Mouse (Mus musculus) left cerebral cortex, postnatal 36 days (tissue): ENCODE results near the gene Itpk1. TPM values are rescaled to one million over a fixed set of nuclear protein-coding genes. Genes with fewer than 3 reads are reported as not detected.

Experiments used
- DNase-seq, 2 experiments: peaks; one replicate each; pipeline ENCODE4 v3.0.0; 2021 to 2022; ENCODE audit warnings: low spot score in 2 of 2, mixed read lengths in 1 of 2
- intact Hi-C: fragments of 180-260 bp; cut with DNase I; formaldehyde crosslinking; loops from one replicate; pipeline ENCODE4 v1.15.1; 2025
- total RNA-seq, 2 experiments: library from RNA; stranded (reverse); gene quantifications; 2 replicates each; pipeline ENCODE4 v1.2.3; 2021

The Itpk1 gene
- total RNA-seq, 2 experiments from 2014 or later: 57.6 to 66.4 TPM

DNA sequence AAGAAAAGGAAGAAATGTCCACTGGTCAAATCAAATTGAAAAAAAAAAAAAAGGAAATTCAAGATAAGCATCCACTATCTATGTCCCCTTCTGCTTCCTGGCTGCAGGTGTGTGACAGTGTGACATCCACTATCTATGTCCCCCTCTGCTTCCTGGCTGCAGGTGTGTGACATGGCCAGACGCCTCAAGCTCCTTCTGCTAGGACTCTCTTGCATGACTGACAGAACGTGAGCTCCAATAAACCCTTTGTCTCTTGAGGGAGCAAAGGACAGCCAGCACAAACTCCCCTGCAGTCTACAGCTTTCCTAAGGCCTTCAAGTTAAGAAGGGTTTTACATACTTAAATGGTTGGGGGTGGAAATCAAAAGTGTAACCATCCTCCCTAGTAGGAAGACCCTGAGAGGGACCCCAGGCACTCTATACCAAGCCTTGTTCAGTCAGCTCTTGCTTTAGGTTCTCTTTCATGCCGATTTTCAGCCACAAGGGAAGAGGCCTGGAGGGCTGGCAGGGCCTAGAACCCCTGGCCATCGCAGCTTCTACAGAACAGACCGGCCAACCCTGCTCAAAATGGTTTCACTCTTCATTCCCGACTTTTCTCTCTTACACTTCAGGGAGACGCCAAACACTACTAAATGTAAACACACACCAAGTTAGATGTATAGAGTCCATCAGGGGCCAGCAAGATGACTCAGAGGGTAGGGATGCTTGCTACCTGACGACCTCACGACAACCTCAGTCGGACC is 10.1 kb upstream of the Itpk1 start:
- no peak for DNase-seq
- intact Hi-C loops: no loop called here

GRCm38 (mm10) chr12:102714116-102714515 is 9.4 kb upstream of the Itpk1 start:
- no peak for DNase-seq
- intact Hi-C loops: no loop called here

GRCm38 (mm10) chr12:102713153-102713865 is 8.6 kb upstream of the Itpk1 start:
- no peak for DNase-seq
- intact Hi-C loops: no loop called here

DNA sequence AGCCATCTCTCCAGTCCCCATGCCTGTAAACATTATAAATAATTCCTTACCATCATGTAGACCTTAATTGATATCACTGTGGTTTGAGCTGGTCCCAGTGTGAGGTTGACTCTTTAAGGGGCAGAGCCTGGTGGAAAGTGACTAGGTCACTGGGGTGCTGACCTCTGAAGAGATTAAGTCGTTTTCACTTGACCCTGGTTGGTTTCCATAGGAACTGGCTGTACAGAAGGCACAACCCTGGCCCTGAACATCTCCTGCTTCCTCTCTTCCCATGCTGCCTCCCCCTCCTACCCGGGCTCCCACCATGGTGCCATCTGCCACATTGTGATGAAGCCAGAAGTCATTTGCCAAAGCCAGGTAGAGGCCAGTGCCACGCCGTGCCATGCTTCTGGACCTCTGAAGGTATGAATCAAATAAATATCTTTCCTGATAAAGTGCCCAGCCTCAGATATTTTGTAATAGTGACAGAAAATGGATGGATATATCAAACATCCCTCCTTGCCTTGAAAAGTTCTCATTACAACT is 6.2 kb upstream of the Itpk1 start:
- intact Hi-C loops: no loop called here

DNA sequence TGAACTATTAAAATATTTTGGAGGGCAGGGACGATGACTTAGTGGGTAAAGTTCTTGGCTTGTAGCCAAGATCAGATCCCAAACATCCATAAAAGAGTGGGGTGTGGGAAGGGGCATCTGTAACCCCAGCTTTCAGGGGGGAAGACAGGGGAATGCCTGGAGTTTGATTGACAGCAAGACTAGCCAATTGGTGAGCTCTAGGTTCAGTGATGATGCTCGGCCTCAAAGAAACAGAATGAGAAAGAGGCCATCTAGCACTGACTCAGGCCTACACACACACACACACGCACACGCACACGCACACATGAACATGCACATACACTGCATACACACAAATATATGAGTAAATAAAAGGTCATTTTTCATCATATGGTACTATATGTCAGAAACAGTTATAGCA is 5.2 kb upstream of the Itpk1 start:
- intact Hi-C loops: no loop called here
- no peak for DNase-seq

More for the DNA sequence above, 6.2 kb upstream of the Itpk1 start:
- DNase-seq: no peak

DNA sequence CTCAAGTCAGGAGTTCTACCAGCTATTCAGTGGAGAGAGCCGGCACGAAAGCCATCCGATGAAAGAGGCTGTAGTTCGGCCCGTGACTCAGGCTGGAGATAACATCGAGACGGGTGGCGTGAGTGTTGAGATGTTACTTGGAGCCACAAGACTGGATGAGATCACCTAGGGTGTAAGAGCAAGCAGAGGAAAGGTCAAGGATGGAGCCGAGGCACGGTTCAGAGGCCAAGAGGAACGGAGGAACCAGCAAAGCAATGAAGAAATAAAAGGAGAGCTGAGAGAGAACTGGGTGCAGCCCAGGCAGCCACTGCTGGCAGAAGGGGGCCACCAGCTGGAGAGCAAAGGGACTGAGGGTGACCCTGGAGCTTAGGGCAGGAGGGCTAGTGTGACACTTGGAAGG is 3.5 kb upstream of the Itpk1 start:
- intact Hi-C loops: no loop called here
- no peak for DNase-seq

GRCm38 (mm10) chr12:102706833-102707463 is 2.2 kb upstream of the Itpk1 start:
- no peak for DNase-seq
- intact Hi-C loops: no loop called here

DNA sequence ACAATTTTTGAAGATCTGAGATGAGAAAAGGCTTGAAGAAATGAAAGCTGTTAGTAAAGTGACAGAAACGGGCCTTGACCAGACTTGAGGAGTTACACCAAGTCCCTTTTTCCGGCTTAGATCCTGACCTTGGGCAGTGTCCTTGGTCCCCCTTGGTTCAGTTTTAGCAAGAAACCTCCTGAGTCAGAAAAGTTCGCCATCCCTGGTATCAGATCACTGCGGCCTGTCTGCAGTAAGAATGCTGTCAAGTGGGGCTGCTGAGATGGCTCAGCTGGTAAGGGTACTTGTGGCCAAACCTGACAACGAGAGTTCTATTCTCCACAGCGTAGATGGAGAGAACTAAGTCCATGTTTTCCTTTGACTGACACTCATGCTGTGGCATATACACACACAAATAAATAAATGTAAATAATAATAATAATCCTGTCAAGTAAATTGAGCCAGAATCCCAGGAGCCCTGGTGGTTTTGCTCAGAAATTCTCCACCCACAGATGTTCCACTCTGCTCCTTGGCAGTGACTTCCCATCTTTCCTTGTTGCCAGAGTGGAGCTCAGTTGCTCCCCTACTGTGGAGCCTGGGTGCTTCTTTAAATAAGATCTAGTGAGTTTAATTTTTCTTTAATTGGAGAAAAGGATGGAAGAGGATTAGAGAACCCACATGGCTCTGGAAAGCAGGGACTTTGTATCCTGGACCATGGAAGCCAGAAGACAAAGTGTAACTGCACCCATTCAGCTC is 1.3 kb upstream of the Itpk1 start:
- intact Hi-C loops: no loop called here

GRCm38 (mm10) chr12:102705216-102705871 is 614 bp upstream of the Itpk1 start:
- DNase-seq: peak; percentile 90 to 91
- intact Hi-C loops: no loop called here

More for the DNA sequence above, 1.3 kb upstream of the Itpk1 start:
- DNase-seq: no peak

DNA sequence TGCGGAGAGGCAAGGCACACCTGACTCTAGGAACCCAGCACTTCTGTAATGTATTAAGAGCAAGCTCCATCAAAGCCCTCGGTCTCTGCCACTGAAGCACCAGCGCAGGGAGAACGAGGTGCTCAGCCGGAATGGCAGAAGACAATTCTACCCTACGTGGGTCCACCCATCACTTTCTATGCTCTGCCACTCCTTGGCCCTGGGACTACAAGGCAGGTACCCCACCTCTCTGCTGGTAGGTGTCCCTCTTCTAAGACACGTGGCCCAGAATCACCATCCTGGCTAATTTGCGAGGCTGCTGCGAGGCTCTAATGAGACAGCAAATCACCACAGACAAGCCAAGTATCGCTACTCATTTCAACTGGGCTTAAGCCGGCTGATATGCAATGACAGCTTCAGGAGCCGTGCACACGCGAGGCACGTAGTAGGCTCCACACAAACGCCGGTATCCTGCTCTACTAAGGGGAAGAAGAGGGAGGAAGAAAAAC is 765 bp downstream of the Itpk1 start:
- DNase-seq: no peak
- intact Hi-C loops: loop anchor here (5.0 kb wide), 1 partner anchor 72 kb away; no protein-coding TSS in a partner anchor

DNA sequence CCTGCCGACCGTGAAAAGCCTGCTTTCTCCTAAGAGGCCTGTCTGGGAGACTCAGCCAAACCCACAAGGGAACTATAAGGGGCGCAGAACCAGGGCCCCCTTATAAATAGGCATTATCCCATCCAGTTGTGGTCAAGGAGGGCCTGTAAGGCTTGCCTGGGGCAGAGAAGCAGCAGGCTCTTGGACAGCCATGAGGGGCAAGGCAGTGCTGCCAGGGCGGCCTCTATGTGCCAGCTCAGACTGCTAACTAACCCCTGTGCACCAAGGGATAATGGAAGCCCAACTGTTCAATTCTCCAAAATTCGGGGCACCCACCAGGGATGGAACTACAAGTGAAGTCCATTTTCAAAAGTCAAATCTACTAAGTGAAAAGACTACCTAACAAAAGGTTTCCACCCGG is 1.3 kb downstream of the Itpk1 start:
- no peak for DNase-seq
- intact Hi-C loops: loop anchor here (5.0 kb wide), 1 partner anchor 71 kb away; no protein-coding TSS in a partner anchor

GRCm38 (mm10) chr12:102703111-102703412 is 1.7 kb downstream of the Itpk1 start:
- DNase-seq: no peak
- intact Hi-C loops: loop anchor here (5.0 kb wide), 1 partner anchor 71 kb away; no protein-coding TSS in a partner anchor

- intact Hi-C loops: loop anchor here (5.0 kb wide), 1 partner anchor 70 kb away; no protein-coding TSS in a partner anchor
- DNase-seq: peak; percentile 53 to 68
Measured at GRCm38 (mm10) chr12:102702356-102703110, 2.2 kb downstream of the Itpk1 start.

DNA sequence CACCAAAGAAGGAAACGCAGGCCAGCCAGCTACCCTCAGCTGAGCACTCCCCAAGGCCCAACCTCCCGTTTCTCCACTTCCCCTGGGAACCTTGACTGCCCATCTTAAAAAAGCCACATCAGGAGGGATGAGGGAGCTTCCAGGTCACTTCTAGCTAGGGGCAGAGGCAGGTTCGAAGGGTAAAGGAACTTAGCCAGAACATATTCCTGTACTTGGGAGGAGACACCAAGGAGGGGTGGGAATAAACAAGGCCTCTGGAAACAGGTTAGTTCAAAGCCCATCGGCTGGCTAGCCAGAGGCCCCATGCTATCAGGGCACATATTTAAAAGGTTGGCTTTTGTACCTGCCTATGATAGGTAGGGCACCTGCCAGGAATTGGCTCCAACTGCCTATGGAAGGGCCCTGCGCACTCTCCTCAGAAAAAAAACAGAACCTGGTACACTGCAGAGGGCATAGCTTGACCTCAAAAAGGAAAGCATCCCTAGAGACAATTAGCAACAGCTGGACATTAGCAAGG is 3.0 kb downstream of the Itpk1 start:
- DNase-seq: no peak
- intact Hi-C loops: loop anchor here (5.0 kb wide), 1 partner anchor 69 kb away; no protein-coding TSS in a partner anchor

DNA sequence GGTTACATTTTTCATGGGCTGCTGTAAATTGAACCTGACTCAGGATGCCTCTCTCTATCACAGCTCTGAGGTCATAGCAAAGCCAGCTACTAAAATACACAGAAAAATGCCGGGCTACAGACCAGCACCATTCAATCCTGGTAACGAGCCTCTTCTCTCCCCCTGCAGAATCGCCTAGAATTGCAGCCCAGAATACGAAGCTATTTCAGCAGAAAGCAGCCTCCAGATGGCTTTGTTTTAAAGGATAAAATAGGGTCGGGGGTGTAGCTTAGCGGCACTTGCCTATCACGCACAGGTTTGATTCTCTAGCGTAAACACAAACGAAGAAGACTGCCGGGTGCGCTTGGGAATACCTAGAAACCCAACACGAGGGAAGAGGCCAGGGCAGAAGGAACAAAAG is 4.3 kb downstream of the Itpk1 start:
- DNase-seq: no peak
- intact Hi-C loops: loop anchor here (5.0 kb wide), 1 partner anchor 68 kb away; no protein-coding TSS in a partner anchor

- no peak for DNase-seq
- intact Hi-C loops: loop anchor here (5.0 kb wide), 1 partner anchor 47 kb away; no protein-coding TSS in a partner anchor
Measured at GRCm38 (mm10) chr12:102699156-102699555, 5.6 kb downstream of the Itpk1 start.

GRCm38 (mm10) chr12:102698089-102698684 is 6.5 kb downstream of the Itpk1 start:
- no peak for DNase-seq
- intact Hi-C loops: loop anchor here (5.0 kb wide), 1 partner anchor 46 kb away; no protein-coding TSS in a partner anchor
